Mouse (Mus musculus) embryonic facial prominence, embryonic 11.5 days (tissue): ENCODE measurements around the gene Gna12. TPM values are rescaled to one million over a fixed set of nuclear protein-coding genes. Genes with fewer than 3 reads are reported as not detected.

Source experiments
- ATAC-seq: fragments of 200-750 bp; cut with Nextera tagmentation; replicated peaks from 2 replicates; pipeline ENCODE4 v1.8.0; 2017; ENCODE audit warnings: low read depth; ENCODE audit not compliant: insufficient number of reproducible peaks, low FRiP score, low TSS enrichment
- DNase-seq: peaks from one replicate; pipeline ENCODE4 v3.0.0-alpha.2; 2015; ENCODE audit warnings: low spot score
- H3K27ac ChIP-seq: fragments of 300-500 bp; sonication (generic); replicated peaks from 2 replicates; pipeline ENCODE4 v1.5.1; 2014; ENCODE audit warnings: mild to moderate bottlenecking, low read depth, low read length, control low read depth
- H3K27me3 ChIP-seq: fragments of 300-500 bp; sonication (generic); 2 replicates; pipeline ENCODE4 v1.6.1; 2014; ENCODE audit warnings: mild to moderate bottlenecking, low read length, moderate library complexity, mixed read lengths; ENCODE audit not compliant: control insufficient read depth, insufficient read depth
- H3K36me3 ChIP-seq: fragments of 300-500 bp; sonication (generic); replicated peaks from 2 replicates; pipeline ENCODE4 v1.6.1; 2014; ENCODE audit warnings: low read depth, mild to moderate bottlenecking, low read length, moderate library complexity, mixed read lengths; ENCODE audit not compliant: control insufficient read depth, insufficient read depth
- H3K4me1 ChIP-seq: fragments of 300-500 bp; sonication (generic); 2 replicates; pipeline ENCODE4 v1.6.1; 2014; ENCODE audit warnings: low read length, mixed read lengths; ENCODE audit not compliant: control insufficient read depth, insufficient read depth
- H3K4me2 ChIP-seq: fragments of 300-500 bp; sonication (generic); 2 replicates; pipeline ENCODE4 v1.6.1; 2014; ENCODE audit warnings: low read depth, mild to moderate bottlenecking, control low read depth, low read length, moderate library complexity
- H3K4me3 ChIP-seq: fragments of 300-500 bp; sonication (generic); 2 replicates; pipeline ENCODE4 v1.5.1; 2014; ENCODE audit warnings: low read depth, low read length, control low read depth
- H3K9ac ChIP-seq: fragments of 300-500 bp; sonication (generic); replicated peaks from 2 replicates; pipeline ENCODE4 v1.6.1; 2014; ENCODE audit warnings: mild to moderate bottlenecking, control low read depth, low read length
- H3K9me3 ChIP-seq: fragments of 300-500 bp; sonication (generic); replicated peaks from 2 replicates; pipeline ENCODE4 v1.6.1; 2016; ENCODE audit warnings: mild to moderate bottlenecking, low read length, inconsistent platforms, mixed read lengths; ENCODE audit not compliant: control insufficient read depth
- WGBS: fragments of 180-500 bp; shearing (Covaris S2); extraction: QIAGEN DNeasy Blood & Tissue Kit; methylation state at CpG from one replicate; pipeline ENCODE4 v1.1.7; 2014; 5-methylcytosine and 5-hydroxymethylcytosine counted together
- polyA plus RNA-seq: library from polyadenylated mRNA; unstranded; fragments of >200 nt; fragmentation: Nextera tagmentation; extraction: Ambion mirVana; gene quantifications from 2 replicates; pipeline ENCODE4 v1.2.1, GENCODE M21; 2014

Gene Gna12
- polyA plus RNA-seq, 1 experiment from 2014 or later, result 46.8 TPM

DNA sequence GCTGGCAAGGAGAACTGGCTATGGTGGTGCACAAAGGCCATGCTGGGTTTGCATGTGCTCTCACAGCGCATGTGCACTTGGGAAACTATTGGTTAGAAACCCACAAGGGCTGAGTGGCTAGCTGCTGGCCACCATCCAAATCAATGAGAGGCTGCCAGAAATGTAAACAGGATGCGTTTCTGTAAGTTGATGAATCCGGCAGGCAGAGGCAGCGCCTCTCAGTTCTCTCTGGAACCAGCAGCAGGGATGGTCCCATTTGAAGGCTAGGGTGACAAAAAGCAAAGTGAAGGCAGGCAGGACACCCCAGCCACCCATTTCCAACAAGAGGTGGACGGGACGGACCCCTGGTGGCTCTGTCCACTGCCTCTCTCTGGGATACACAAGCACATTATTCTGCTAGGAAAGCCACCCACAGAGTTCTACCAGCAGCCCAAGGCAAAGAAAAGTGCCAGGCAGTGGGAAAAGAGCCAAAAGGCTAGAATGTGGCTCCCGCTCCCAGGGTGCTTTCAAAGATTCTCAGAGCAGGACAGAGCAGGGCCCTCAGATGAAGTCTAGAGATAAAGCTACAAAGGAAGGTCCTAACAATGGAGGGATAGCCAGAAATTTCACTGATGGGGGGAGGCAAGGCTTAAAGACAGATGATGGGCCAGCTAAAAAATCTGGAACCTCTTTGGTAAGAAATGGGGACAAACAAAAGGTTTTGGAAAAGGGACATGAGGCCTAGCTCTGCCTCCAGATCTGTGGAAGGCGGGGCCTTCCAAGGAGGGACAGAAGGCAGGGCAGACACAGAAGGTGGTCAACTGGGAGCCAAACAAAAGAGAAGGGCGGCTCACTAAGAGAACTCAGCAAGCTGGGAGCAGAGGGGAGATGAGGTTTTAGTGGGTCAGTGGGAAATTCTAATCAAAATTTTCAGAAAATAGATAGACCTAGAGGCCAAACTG, 39.0 kb downstream of the Gna12 start:
- 42% methylated on average over 9 of the region's 9 CpGs for WGBS
- Histone ChIP-seq H3K36me3 (no peaks in the 10 kb centered on the region), H3K27ac (peak overlapping the region; percentile 74), H3K9ac (no peak overlapping the region; the same call in 1 of the 2 replicates), H3K27me3 (no peaks in the 10 kb centered on the region), H3K4me3 (no peak overlapping the region), H3K4me1 (no peaks in the 10 kb centered on the region), H3K9me3 (no peaks in the 10 kb centered on the region; the same call in 1 of the 2 replicates), H3K4me2 (no peak overlapping the region)
- peak; percentile 37 for DNase-seq
- no peak for ATAC-seq

- Histone ChIP-seq H3K4me1 (no peaks in the 10 kb centered on the region), H3K9me3 (no peaks in the 10 kb centered on the region; the same call in 1 of the 2 replicates), H3K36me3 (no peaks in the 10 kb centered on the region), H3K9ac (no peak overlapping the region), H3K27me3 (no peaks in the 10 kb centered on the region), H3K4me3 (no peak overlapping the region), H3K4me2 (no peak overlapping the region), H3K27ac (no peak overlapping the region)
- no peak for DNase-seq
- WGBS, result 79% methylated on average over 2 of the region's 2 CpGs
- no peak for ATAC-seq
Observed at GRCm38 (mm10) chr5:140790392-140790791, 39.8 kb downstream of the Gna12 start.

DNA sequence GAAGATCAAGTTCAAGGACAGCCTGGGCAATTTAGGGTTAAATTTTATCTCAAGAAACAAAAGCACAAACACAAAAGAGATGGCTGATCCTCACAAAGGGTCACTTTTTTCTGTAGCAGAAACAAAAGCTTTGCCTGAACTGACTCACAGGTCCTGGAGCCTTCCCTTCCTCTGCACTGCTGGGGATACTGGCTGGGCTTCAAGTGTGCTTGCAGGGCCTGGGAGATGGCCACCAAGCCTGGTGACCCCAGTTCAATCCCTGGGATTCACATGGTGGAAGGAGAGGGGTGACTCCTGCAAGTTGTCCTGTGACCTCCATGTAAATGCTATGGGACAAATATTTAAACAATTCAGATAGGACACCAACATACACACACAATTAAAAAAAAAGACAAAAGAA, 40.7 kb downstream of the Gna12 start:
- Histone ChIP-seq H3K9ac (no peak overlapping the region), H3K4me2 (no peak overlapping the region), H3K27me3 (no peaks in the 10 kb centered on the region), H3K4me1 (no peaks in the 10 kb centered on the region), H3K9me3 (no peaks in the 10 kb centered on the region; the same call in 1 of the 2 replicates), H3K27ac (no peak overlapping the region), H3K36me3 (no peaks in the 10 kb centered on the region), H3K4me3 (no peak overlapping the region)
- no peak for ATAC-seq
- no peak for DNase-seq

- no peak overlapping the region for H3K9ac ChIP-seq
- no peak overlapping the region for H3K4me3 ChIP-seq
- peaks cover 3% of the 10 kb centered on the region for H3K36me3 ChIP-seq
Observed at GRCm38 (mm10) chr5:140785240-140785872, 44.9 kb downstream of the Gna12 start.

GRCm38 (mm10) chr5:140784288-140784687, 45.9 kb downstream of the Gna12 start:
- ATAC-seq, result no peak
- no peaks in the 10 kb centered on the region for H3K9me3 ChIP-seq
- no peak overlapping the region for H3K9ac ChIP-seq
- H3K27ac ChIP-seq, result no peak overlapping the region
- H3K27me3 ChIP-seq, result no peaks in the 10 kb centered on the region
- H3K4me3 ChIP-seq, result no peak overlapping the region
- WGBS, result 89% methylated on average over 6 of the region's 6 CpGs
- H3K4me2 ChIP-seq, result no peak overlapping the region
- H3K4me1 ChIP-seq, result no peaks in the 10 kb centered on the region
- DNase-seq, result no peak
- H3K36me3 ChIP-seq, result peaks cover 3% of the 10 kb centered on the region

More at GRCm38 (mm10) chr5:140785240-140785872, 44.9 kb downstream of the Gna12 start:
- Histone ChIP-seq H3K9me3 (no peaks in the 10 kb centered on the region), H3K27ac (no peak overlapping the region), H3K4me2 (no peak overlapping the region), H3K4me1 (no peaks in the 10 kb centered on the region), H3K27me3 (no peaks in the 10 kb centered on the region)
- WGBS, result 85% methylated on average over 13 of the region's 13 CpGs
- no peak for DNase-seq
- no peak for ATAC-seq

DNA sequence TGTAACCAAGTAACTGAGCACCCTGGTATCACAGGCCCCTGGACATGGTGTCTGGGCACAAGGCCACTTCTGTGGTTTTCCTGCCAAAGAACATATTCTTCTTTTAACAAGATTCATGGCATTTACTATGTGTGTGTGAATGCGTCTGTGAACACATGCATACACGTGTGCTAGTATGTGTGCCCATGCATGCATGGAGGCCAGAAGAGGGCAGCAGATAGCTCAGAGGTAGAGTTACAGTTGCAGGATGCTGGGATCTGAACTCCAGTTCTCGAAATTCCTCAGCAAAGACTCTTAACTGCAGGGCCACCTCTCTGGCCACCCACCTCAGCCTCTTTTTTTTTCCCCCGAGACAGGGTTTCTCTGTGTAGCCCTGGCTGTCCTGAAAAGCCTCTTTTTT, 46.7 kb downstream of the Gna12 start:
- H3K36me3 ChIP-seq, result peaks cover 3% of the 10 kb centered on the region
- no peak for ATAC-seq
- H3K4me3 ChIP-seq, result no peak overlapping the region
- H3K27ac ChIP-seq, result no peak overlapping the region
- H3K9ac ChIP-seq, result no peak overlapping the region
- H3K27me3 ChIP-seq, result no peaks in the 10 kb centered on the region
- no peak overlapping the region for H3K4me2 ChIP-seq
- no peaks in the 10 kb centered on the region for H3K9me3 ChIP-seq
- H3K4me1 ChIP-seq, result no peaks in the 10 kb centered on the region
- no peak for DNase-seq
- 93% methylated on average over 4 of the region's 4 CpGs for WGBS

DNA sequence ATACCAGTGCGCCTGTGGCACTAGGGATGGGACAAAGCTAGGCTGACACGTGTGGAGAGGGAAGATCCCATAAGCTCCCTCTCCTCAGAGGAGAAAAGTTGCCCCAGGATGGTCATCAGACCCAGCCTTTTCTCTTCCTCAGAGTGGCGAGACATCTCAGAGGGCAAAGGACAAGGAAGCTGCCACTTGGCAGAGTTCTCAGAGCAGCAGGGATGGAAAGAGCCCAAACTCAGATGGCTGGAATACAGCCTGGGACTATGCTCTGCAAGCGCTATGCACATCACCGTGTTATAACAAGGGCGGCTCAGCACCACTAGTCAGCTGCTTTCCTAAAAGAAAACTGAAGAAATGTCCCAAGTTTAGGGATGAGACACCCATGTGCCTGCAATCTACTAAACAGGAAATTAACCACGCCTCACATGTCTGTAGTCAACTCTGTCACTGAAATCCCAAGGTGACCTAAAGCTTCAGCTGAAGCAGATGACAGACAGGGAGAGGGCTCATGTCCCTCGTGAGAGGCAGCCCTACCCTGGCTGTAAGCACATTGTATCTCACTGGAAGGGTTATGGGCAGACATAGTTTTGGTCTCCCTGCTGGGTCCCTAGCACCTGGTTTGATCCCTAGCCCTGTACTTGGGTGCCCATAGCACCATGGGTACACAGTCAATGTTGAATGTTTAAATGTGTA, 48.2 kb downstream of the Gna12 start:
- WGBS, result 84% methylated on average over 8 of the region's 8 CpGs
- Histone ChIP-seq H3K4me1 (no peaks in the 10 kb centered on the region), H3K9me3 (no peaks in the 10 kb centered on the region), H3K27me3 (no peaks in the 10 kb centered on the region), H3K4me2 (no peak overlapping the region), H3K4me3 (no peak overlapping the region), H3K36me3 (peaks cover 3% of the 10 kb centered on the region), H3K27ac (no peak overlapping the region), H3K9ac (no peak overlapping the region)
- ATAC-seq (no peak), DNase-seq (no peak)
